Mouse (Mus musculus): ENCODE data around the gene Tnnt3.

Gene Tnnt3

DNA sequence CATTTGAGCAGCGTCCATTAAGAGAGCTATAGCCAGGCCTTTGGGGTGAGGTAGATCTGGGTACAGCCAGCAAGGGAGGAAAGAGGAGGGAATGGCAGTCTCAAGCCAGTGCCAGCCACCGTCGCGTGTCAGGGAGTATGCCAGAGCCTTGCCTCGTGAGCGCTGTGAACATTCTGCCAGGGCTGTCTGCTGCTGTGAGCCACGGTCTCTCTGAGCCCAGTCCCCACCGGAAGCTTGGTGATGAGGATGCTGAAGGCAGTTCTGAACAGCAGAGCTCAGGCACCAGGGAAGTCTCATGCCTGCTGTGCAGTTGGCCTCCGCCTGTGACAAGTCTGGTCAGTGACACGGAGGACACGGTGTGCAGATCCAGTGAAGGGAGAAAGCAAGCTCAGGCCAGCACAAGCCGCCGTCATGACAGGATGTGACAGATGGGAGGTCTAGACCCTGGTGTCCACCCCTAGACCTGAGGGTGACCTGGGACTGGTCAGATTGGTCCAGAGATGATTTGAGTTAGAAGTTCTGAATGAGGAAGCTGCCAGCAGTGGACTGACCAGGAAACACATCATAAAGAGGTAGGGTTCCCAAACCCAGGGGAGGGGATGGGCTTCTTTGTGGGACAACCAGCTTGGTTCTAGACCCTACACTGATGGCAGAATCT lies 21.7 kb upstream of the Tnnt3 start:
- WGBS, result 63% methylated on average over 13 of the region's 13 CpGs

DNA sequence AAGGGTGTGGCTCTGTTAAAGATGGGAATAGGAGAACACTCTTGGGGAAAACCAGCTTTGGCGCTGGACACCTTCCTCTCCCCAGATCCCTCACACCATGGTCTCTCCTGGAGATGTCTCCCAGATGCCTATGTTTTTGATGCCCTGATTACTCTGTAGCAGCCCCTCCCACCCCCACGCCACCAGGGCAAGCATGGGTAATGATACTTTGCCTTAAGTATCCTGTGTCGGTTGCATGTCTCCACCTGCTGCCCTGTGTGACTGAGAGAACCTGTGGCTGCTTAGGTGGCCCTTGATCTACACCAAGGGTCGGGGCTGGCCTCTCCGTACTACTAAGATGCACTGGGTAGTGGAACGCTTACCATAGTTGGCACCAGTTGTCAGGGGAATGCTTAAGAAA lies 20.6 kb upstream of the Tnnt3 start:
- 95% methylated on average over 6 of the region's 6 CpGs for WGBS

DNA sequence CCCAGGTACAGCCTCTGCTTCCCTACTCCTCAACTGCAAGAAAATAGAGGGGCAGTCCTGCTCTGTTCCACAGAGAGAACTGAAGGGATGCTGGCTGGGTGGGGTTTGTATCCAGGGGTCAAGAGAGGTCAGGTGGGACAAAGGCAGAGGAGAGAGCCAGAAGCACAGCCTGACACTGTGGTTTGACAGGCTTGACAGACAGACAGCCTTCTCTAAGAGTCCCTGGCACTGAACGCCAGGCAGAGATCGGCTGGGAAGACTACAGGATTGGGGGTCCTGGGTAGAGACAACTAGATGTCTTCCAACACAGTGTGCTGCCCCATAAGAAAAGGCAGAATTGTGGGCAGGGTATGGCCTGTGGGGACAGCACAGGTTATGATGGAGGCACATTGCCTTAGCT lies 20.1 kb upstream of the Tnnt3 start:
- 98% methylated on average over 2 of the region's 2 CpGs for WGBS

DNA sequence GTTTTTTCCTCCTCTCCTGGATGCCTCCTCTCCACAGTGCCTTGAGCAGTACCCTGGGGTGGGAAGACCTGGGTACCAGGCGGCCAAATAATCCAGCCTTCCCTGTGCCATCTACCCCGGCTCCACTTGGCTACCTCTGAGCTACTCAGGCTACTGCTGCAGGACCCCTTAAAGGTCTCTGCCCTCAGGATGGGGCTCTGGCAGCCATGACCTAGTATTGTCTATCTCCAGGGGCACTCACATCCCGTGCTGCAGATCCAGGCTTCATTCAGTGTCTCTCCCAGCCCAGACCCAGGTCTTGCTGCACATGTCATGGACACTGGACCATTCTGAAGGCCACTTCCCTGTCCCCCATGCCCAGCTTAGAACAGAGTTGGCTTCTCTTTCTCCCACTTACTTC lies 18.8 kb upstream of the Tnnt3 start:
- WGBS, result 92% methylated on average over 3 of the region's 3 CpGs

DNA sequence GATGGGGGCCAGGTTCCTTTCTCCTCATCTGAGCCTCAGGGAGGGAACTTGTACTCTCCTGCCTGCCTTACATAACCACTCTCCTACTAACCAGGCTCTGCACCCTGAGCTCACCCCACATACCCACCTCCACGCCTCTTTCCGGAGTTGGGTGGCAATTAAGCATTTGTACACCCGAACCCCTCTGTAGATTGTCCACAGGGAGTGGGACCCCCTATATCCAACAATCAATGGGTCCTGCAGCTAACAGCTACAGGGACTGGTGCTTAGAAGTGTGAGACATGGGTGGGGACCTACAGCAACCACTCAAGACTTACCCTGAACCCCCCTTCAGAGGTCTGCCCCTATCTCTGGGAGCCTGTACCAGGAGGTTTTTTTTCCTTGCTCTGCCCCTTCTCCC lies 18.0 kb upstream of the Tnnt3 start:
- WGBS, result 81% methylated on average over 3 of the region's 3 CpGs

DNA sequence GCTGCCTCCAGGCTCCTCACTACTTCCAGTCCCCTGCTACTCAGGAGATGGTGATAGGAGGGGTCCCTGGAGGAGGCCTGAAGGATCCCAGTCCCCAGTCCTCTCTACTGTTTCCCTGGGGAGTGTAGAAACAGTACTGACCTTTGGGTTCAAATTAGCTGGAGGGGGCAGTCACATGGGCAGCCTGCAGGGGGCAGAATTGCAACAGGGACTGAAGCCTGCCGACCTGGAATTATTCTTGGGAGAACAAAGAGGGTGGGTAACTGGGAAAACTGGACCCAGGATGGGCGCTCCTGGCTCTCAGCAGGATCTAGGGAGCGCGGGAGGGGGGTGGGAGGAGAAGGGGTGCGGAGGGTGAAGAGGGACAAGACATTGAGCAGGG lies 17.5 kb upstream of the Tnnt3 start:
- WGBS, result 25% methylated on average over 5 of the region's 5 CpGs

DNA sequence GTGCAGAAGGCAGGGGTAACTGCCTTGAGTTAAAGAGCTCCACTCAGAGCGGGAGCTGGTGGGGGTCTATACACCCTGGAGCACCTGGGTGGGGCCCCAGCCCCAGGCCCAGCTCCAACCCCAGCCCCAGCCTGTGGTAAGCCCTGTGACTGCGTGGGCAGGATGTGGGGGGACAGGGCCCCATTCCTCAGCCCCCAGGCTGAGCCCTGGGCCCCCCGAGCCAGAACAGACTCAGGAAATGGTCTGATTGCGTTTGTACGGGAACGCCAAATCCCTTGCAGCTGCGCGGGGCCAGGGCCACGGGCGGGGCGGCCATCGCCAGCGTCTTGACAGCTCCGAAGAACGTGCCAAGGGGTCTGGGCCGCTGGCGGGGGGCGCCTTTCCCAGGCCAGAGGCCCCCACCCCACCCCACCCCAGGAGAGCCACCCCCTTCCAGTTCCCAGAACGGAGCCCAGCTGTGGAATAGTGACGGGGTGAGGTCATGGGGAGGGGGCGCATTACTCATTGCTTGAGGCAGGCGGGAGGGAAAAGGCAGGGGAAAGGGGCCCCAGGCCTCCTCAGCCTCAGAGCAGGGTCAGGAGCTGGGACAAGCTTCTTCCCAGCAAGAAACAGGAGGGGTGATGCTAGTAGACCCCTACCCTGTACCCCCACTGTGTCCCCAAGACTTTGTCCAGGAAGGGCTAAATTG lies 16.9 kb upstream of the Tnnt3 start:
- 12% methylated on average over 22 of the region's 22 CpGs for WGBS

DNA sequence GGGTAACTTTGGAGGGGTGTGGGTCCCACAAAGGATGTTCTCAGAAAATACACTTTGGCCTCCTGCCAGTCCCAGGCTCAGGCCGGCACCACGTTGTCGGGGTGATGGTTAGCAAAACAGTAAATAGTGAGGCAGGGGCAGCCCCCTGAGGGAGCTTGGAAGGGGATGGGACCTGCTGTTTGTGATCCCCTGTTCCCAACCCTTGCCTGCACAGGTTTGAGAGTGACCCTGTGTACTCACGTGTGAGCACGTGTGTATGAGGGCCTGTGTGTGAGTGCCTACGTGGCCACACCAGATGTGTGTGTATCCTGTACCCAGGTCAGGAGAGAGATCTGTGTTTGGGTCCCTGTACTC lies 16.4 kb upstream of the Tnnt3 start:
- WGBS, result 64% methylated on average over 6 of the region's 6 CpGs

DNA sequence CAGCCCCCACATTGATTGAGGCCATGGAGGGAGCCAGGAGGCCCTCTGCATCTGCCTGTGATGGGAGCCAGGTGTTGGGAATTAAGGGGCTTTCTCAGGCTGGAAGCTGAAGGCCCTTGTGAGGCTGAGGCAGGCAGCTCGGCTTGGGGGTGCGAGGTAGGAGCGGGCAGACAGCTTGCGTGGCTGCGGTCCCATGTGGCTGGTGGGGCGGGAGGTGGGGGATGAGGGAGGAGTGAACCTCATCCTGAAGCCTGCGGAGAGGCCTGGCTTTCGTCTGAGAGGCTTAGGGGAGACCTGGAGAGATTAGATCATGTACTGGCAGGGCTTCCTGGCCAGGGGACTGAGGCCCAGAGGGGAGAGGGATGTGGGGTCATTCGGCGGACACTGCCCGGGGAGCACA lies 15.5 kb upstream of the Tnnt3 start:
- 79% methylated on average over 11 of the region's 11 CpGs for WGBS

DNA sequence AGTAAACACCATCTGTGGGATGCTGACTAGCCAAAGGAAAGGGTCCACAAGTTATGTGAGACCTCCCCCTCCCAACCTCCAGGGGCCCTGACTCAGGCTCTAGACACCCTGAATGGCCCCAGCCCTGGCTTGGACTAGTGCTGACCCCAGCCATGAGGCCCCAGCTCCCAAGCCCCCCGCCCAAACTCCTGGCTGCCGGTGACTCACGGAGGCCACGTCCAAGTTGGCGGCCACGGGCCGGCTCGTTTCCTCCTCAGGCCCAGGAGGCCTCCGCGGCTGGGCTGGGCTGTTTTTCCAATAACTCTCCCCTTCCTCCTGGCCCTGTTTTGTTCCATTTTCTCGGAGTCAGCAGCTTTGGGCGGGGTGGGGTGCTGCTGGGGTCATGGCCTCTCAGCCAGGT lies 13.9 kb upstream of the Tnnt3 start:
- WGBS, result 83% methylated on average over 12 of the region's 12 CpGs

DNA sequence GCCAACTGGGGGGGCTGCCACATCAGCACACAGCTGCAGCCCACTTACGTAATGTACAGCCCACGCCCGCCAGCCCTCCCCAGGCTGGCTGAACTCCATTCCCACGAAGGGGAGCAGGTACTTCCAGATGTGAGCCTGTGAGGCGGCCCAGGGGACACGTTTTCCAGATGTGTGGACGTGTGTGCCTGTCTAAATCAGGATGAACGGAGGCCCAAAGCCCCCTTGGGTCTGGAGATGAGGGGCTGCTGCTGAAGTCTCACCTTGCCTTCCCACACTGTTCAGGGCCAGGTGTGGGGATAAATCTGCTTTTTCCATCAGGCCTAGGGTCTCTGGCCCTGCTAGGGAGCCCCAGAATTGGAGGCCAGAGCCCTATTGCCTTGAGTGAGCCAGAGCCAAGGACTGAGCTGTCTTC lies 11.9 kb upstream of the Tnnt3 start:
- 91% methylated on average over 8 of the region's 8 CpGs for WGBS

DNA sequence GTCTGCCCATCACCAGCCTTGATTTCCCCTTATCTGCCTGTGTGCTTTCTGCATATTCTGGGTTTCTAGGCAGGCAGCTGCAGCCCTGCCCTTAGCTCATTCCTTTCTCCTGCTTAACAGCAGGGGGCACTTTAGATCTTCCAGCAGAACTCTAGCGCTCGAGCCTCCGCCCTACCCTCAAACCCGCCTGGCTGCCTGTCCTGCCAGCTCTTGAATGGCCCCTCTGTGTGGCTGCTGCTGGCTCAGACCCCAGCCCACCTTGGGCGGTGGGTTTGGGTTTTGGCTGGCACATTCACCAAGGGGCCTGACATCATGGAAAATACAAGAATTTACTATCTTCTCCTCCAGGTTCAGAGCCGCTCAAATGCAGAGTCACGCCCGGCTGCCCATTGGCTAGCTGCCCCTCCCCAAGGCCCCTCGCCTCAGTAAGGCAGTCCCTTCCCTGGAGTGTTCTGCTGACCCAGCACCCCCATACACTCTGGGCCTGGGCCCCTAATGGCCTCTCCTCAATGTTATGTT lies 11.2 kb upstream of the Tnnt3 start:
- WGBS, result 38% methylated on average over 9 of the region's 9 CpGs

DNA sequence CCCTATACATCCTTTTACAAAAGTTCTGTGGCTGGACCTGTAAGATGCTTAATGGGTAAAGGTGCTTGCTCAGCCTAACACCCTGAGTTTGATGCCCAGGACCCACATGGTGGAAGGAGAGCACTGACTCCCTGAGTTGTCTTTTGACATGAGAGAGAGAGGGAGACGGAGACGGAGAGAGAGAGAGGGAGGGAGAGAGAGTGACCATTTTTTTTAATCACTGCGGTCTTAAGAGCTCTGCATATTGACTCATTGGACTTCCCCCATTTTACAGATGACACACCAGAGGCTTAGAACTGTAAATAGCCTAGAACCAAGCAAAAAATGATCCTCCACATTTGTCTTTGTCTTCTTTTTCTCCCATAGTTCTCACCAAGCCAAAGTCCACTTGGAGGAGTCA lies 10.6 kb upstream of the Tnnt3 start:
- WGBS, result 91% methylated on average over 3 of the region's 3 CpGs

DNA sequence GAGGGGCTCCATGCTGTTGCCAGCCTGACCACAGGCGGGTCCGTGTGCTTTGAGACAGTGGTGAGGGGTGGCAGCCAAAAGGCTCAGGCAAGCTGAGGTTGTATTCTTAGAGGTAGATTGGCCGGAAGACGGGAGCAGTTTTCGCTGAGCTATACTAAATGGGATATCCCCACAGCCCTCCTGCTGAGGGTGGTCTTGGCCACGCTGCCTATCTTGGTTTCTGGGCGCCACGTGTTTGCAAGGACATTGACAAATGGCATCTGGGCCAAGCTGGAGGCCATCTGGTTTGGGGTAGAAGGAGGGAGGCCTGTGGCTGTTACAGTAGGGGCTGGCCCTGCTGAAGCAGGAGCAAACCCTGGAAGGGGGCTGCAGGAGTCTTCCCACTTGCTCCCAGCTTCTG lies 5.1 kb upstream of the Tnnt3 start:
- WGBS, result 91% methylated on average over 8 of the region's 8 CpGs

DNA sequence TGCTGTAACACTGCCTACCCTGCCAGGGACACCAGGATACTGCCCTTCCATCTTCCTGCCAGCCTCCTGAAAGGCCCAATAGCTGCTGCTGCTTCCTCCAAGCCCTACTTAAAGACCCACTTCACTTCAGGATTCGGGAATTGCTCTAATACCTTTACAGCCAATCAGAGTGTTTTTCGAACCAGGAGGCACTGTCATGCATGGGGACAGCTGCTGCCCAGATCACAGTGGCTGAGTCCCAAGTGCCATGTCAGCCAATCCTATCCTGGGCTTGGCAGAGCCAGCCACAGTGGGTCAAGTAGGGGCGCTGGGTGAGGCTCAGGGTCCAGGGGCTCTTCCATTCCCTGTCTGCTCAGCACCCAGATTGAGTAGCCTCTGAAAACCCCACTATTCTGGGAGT lies 2.5 kb upstream of the Tnnt3 start:
- 88% methylated on average over 3 of the region's 3 CpGs for WGBS

DNA sequence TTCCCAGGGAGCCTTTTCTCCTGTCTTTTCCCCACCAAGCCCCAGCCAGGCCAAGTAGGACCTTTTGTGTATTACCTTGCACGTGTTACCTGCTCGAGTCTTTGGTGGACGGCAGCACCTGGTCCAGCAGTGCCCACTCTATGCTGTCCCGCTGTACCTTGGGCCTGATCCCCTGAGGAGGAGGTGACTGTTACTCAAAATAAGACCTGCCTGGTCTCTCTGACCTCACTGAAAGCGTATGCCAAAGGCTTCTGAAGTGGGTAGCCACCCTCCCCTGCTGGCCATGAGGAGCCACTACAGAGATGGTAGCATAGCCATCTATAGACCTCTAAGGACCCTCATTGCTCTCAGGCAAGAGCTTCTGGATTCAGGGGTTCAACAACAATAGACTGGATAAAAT lies 1.8 kb upstream of the Tnnt3 start:
- WGBS, result 90% methylated on average over 5 of the region's 5 CpGs

DNA sequence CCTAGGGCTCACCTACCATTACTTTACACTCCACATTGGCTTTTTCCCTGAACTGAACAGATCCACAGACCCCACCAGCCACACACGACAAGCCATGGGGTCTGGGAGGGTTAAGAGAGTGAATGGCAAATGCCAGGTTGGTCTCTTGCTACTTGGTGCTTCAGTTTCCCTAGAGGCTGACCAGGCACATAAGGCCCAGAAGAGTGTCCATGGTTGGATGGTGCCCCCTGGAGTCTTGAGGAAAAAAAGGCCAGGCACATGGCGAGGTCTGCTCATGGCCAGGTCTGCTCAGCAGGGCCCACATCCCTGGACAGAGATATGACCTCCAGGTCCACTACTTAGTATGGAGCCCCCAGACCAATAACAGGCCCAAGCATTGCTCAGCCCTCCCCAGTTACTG lies 861 bp upstream of the Tnnt3 start:
- 89% methylated on average over 2 of the region's 2 CpGs for WGBS

DNA sequence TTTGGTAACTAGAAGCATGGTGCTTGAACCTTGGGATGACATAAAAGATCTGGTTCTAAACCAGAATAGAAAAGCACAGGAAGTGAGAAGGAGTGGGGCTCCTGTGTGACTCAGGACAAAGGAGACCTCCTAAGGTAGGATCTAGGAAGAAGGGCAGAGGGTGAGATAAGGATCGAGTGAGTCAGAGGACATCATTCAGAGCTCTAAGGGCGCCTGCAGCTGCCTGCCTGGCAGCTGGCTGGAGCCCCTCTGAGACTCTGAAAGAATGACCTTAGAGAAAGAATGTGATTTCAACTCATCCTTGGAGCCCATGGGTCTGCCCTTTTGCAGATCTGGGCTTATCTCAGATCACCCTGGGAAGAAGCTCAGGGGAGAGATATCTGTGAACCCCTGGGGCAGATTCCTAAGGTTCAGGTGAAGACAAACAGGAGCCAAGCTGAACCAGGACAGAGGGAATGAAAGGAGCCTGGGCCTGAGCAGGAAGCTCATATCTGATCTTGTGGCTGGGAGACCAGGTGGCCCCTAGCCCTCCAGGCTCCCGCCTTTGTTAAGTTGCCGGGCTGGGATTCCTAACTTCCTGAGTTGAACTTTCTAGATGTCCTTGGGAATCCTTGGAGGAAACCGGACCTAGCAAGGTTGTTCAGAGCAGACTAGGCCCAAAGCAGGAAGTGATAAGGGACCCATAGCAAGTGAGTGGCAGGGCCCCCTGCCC lies 530 bp downstream of the Tnnt3 start:
- 91% methylated on average over 5 of the region's 5 CpGs for WGBS

DNA sequence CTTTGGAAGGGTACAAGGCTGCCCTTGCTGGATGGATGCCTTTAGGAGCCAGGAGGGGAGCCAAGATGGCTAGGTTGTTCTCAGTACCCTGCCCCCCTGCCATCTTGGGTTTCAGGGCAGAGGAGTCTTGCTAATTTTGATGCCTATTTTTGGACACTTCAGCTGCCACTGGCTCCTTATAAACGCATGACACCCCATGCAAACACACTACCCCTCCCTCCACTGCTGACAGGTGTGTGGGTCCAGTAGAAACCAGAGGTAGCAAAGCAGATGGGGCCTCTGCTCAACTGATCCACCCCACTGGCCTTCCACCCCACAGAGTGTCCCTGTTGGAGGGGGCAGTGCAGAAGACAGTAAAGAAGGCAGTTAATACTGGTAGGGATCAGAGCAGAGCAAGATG lies 1.4 kb downstream of the Tnnt3 start:
- WGBS, result 85% methylated on average over 1 of the region's 1 CpGs

DNA sequence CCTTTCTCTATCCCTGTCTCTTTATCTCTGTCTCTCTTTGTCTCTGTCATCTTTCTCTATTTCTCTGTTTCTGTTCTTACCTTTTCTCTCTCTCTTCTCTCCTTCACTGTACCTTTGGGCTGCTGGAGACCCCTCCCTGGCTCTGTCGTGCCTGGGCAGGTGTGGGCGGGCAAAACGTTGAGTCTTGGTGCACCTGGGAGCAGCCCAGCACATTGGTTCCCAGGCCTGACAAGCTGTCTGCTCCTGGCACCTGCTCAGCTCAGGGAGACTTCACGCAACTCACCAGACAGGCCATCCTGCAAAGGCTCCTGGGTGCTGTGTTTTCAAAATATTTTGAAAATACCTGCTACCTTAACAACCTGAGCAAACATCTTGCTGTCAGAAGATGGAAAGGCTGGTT lies 4.6 kb downstream of the Tnnt3 start:
- WGBS, result 89% methylated on average over 4 of the region's 4 CpGs

DNA sequence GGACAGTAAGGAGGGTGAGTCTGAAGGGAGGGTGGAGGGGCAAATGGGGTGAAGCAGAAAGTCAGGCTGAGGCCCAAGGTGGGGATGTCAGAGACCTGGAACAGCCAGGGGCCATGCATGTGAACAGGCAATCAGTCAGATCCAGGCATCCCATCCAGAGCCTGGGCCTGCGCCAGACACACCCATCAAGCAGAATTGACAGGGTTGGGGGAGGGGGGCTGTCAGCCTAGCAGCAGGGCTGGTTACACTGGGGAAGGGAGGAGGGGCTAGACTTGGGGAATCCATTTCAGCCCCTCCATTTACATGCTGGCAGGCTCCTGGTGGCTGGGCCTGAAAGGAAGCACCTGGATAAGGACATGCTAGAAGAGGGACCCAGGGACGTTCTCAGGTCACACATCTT lies 7.3 kb downstream of the Tnnt3 start:
- WGBS, result 83% methylated on average over 2 of the region's 2 CpGs

DNA sequence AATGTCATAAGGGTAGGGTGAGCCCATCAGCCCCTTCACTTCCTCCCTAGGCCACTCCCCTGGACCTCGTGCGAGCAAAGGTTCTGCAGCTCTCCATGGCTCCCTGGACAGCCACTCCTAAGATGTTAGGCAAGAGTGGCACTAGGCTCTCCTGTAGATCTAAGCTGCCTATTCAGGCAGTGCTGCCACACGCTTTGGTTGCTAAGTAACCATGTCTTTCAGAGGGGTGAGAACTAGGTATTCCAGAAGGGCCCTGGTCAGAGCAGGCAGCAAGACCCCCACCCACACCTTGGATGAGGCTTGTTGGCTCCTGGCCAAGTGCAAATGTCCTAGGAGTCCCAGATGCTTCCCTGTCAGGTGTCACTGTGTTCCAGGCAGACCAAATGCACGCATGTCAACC lies 7.9 kb downstream of the Tnnt3 start:
- WGBS, result 56% methylated on average over 4 of the region's 4 CpGs

DNA sequence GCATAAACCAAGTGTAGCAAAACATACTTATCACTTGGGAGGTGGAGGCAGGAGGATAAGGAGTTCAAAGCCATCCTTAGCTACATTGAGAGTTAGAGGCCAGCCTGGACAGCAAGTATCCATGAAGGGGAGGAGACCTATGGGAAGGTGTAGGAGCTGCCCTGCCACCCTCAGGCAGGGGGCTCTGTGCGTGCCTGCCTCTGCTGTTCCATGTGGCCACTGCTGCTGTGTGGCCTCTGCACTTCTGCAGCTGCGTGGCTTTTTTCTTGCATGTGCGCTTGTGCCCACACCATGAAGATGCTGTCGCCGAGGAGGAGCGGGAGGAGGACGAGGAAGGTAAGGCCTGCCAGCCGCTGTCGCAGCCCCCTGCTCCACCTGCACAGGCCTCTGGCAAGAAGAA lies 8.8 kb downstream of the Tnnt3 start:
- 96% methylated on average over 9 of the region's 9 CpGs for WGBS
